Mouse (Mus musculus) spleen, adult 2 months (tissue): ENCODE results near the gene Ralbp1.

Experiments used
- CTCF ChIP-seq: fragments of 200-500 bp; IDR thresholded peaks from 2 replicates; pipeline ENCODE4 v1.5.1; 2011; ENCODE audit warnings: mild to moderate bottlenecking, inconsistent platforms; ENCODE audit not compliant: insufficient read depth, insufficient read length, insufficient replicate concordance; ENCODE audit errors: extremely low read depth
- POLR2A ChIP-seq: fragments of 200-500 bp; IDR thresholded peaks from 2 replicates; pipeline ENCODE4 v1.6.1; 2011; ENCODE audit warnings: low read depth, low read length, inconsistent platforms

- TF ChIP-seq POLR2A (no peak), CTCF (no peak)
Measured at GRCm38 (mm10) chr17:65851749-65852148, 33.8 kb downstream of the Ralbp1 start.
